Mouse (Mus musculus) spleen, postnatal 4 days (tissue): ENCODE results near the gene Arl6ip1.

Experiments
- DNase-seq, 2 experiments: peaks; one replicate each; pipeline ENCODE4 v3.0.0; 2022; ENCODE audit warnings: low spot score in 2 of 2

The Arl6ip1 gene

DNA sequence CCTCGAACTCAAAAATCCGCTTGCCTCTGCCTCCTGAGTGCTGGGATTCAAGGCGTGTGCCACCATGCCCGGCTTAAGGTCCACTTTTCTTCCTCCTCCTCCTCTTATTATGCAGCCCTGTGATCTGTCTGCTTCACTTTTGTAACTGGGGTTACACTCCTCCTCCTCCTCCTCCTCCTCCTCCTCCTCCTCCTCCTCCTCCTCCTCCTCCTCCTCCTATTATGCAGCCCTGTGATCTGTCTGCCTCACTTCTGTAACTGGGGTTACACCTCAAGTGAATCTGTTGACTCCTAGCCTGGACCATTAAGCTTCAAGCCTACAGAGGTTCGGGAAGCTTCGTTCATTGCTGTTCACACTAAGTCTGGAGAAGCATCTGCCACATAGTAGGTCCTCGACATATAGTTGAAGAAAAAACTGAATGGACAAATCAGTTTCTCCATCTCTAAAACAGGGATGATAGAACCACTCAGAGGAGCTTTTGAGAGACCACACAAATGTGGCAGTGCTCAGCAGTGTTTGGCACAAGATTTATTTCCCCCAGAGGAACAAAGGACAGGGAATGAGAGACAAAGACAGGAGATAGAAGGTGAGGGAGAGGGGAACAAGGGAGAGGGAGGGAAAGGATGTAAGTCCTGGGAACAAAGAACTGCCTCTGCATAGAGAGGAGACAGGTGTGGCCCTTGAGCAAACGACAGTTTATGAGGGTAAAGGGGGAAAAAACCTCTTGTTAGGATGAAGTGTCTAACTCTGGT lies 12.5 kb downstream of the Arl6ip1 start:
- DNase-seq = no peak

DNA sequence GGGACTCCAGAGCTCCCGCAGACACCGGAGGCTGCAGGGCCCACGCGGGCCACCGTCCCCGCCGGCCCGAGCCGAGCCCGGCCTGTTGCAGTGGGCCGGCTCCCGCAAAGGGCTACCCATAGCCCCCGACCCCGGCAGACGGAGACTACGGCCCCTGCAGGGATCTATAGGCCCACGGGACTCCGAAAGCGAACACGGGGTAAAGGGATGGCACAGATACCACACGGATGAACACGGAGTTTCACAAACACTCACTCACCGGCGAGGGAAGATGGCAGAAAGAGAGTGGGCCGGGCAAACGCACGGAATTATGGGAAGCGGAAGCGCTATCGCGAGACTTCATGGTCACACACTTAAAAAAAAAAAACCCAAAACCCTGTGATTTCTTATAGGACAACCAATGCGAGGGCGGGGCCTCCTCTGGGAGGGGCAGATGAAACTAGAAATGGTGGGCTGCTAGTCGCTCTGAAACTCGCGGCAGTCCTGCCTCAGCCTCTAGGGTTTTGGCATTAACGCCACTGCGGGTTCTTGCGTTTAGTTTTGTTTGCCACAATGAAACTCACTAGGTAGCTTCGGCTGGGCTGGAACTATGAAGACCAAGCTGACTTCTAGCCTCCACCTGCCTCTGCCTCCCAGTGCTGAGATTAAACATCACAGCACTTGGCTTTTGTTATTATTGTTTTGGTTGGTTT lies 13.4 kb downstream of the Arl6ip1 start, which contains the start of gene Rps15a:
Gene Rps15a, minus strand, starts transcription at position 312 of the 692 bp plus-strand sequence.
- DNase-seq = peak; percentile 94 to 96

DNA sequence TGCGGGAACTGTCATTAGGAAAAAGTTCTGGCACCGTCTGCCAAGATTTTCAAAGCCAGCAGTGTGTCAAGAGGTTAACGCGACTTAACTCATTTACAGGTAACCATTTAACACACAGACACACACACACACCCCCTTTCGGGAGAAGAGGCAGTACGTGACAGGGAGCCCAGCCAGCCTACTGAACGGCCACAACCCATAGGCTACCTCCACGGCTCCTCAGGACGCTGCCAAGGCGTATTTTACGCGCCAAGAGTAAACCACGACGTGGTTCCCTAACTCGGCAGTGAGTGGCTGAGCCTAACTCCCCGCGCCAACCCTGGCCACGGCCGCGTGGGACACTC lies 14.0 kb downstream of the Arl6ip1 start:
- DNase-seq = no peak

DNA sequence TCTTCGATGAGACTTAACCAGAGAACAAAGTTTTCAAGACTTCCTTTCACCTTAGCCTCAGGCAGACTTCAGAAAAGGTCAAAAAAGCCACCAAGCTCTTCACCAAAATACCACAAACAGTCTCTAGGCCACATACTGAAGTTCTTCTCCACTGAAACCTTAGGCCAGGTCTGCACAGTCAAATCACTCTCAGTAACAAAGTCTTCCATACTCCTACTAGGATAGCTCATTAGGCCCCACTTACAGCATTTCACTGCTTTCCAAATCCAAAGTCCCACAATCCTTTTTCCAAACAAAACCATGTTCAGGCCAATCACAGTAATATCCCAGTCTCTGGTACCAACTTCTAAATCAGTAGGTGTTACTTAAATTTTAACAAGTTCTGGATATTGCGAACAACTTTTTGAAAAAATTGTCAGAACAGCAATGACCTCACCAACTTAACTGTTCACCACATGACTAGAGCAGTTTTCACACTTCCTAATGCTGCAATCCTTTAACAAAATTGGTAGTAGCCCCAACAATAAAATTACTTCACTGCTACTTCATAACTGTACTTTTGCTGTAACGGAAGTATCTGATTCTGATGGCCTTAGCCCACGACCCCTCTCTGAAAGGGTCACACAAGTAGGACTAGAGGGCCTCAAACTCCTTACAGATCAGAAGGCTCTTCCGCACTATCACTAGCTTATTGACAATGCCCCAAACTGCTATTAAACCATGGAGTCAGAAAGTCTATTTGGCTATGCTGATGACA lies 15.7 kb downstream of the Arl6ip1 start:
- no peak for DNase-seq

DNA sequence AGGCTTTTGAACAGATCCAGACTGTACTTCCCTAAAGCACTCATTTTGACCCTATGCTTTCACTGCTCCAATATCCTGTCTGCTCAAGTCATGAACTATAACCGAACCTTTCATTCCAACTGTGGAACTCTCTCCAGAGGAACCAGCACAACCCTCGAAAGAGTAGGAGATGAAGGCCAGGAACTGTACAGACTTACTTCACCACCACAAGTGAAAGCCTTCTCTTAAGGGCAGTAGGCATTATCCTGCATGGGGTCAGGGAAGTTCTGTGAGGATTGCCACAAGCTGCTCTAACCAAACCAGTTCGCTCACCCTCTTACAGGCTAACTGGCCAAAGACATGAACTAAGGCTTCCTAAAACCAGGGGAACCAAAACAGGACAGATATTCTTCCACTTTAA lies 18.3 kb downstream of the Arl6ip1 start:
- DNase-seq = no peak

DNA sequence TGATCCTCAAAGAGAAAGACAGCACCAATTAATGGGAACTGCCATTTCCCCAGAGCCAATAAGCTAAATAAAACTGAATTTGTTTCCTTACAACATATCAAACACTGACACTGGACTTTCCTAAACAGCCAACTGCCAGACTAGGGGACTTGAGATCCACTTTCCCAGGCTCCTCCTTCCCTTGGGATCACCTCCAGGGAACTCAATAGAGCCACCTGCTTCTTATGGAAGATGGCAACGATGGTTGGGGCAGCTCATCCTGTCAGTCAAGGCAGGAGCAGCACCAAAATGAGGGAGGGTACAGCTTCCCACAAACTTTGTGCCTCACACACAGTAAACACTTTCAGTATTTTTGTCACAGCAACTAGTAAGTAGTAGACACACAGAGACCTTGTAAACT lies 21.8 kb downstream of the Arl6ip1 start:
- no peak for DNase-seq

DNA sequence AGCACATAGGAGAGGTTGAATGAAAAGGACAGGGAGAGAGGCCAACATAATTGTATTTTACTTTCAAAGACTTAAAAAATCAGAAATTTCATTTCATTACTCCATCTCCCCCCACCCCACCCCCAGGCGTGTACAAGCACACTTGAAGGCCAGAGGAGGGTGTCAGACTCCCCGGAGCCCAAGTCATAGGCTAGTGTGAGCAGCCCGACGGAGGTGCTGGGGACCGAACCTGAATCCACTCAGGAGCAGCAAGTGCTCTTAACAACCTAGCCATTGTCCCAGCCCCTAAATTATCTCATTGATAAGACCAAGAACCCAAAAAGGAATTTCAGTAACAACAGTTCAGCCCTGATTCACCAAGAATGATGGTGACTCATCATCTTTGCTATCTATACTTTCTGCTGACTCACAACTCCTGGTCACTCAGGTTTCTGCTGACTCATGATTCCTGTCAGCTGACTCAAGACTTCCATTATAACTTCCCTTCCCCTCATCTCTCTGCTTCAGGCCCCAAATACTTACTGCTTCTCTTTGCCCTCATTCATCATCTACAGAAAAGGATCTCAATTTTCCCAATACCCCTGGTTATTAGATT lies 24.9 kb downstream of the Arl6ip1 start:
- DNase-seq = peak in 1 of 2 experiments; percentile 30

DNA sequence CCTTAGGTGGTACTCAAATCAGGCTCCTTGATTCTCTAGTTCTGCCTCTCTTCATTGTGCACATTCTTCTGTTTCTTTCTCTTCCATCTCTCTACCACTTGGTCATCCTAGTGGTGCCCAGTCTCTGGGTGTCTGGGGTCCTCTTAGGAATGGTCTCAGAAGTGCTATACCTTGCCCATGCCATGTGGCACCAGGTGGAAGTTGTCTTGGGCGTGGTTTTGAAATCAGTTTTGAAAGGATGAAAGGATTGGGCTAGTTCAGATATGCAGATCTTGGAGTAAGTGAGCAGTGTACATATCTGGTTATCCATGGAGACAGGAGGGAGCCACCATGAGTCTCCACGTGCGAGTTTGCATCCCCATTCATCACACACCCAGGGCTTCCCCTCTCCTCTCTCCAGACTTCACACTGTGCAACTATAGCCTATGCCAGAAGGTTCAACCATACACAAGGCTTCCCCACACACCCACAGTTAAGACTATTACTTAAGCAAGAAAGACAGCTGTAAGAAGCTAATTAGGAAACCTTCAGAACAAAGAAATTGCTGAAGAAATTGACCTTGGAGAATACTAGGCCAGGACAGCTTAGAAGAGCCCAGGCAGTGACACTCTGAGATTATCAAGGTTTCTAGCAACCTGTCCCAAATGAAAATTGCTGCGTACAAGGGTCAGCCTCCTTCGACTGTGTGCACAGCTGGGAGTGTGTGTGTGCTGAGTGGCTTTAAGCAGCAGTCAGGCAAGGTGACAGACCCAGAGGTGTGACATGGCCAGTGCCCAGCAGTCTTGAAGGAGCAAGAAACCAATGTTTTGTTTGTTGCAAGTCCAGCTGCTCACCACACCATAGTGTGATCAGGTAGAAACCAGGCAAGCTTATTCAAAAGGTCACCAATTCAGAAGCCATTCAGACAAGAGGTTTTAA lies 25.7 kb downstream of the Arl6ip1 start:
- DNase-seq = no peak

DNA sequence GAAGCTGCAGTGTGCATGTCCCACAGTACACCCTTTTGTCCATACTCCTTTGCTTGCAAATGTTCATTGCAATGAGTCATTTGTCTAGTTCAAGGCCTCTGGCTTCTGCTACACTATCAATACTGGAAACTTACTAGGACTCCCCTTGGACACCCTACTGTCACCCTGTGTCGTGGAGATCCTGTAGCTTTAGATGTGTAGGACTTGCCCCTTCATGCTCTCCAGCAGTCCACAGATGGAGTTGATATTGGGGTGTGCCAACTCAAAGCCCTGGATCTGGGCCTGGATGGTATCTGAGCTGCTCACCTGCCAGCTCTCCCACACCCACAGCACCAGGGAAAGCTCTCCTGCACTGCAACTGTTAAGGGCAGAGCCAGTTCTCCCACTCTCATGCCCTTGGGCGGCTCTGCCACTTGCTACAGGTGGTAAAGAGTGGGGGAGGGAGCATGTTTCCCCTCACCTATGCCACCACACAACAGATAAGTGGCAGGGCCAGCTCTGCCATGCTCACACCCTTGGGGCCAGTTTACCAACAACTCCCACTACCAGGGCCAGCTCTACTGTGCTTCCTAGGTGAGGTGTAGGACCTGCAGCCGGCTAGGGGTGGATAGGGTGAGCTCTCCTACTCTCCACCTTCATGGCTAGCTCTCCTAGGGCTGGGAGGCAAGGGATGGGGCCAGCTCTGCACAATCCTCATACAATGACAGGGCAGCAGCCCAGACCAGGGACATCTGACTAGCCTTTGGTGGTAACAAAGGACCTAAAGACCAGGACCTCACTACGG lies 26.6 kb downstream of the Arl6ip1 start:
- peak in 1 of 2 experiments; percentile 18 for DNase-seq

DNA sequence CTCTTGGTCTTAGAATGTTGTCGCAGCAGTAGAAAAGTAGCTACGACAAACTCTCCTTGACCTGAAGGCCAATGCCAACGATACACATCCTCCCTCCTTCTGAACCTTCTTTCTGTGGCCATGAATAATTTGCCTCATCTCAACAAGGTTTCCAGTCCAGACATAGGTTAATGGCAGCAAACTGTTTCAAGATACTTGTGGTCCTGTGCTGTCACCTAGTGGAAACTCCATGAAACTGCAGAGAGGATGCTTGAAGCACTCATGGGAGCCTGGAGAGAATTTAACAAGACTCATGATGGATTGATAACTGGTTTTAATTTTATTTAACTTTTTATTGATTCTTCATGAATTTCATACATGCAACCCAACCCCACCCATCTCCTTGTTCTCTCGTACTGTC lies 27.2 kb downstream of the Arl6ip1 start:
- peak in 1 of 2 experiments; percentile 26 for DNase-seq

DNA sequence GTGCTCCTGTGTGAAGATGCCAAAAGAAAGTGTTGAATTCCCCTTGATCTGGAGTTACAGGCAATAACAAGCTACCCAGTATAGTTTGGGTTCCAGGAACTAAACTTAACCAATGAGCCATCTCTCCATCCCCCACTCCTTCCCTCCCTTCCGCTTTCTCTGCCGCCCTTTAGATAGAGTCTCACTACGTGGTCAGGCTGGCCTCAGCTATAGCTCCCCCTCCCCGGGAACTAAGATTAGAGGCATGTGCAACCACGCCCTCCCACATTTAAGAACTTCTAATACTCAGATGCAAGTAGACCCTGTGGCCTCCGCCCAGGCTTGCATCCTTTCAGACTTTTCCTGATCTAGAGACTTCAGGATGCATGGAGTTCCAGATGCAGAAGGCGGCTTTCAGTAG lies 31.8 kb downstream of the Arl6ip1 start:
- DNase-seq = no peak

DNA sequence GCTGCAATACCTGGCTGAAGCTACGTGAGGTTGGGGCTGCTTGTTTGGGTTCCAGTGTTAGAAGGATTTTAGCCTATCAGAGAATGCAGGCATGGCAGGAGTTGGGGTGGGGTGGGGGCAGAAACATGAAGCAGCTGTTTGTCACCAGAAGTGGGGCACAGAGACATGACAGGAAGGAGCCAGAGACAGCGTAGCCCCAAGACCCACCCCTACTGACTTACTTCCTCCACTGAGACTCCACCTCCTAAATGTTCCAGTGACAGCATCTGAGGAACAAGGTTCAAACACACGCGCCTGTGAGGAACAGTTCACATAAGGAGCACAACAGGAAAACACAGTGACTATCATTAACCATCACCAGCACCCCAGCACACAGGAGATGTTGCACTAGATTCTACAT lies 49.5 kb downstream of the Arl6ip1 start:
- no peak for DNase-seq

DNA sequence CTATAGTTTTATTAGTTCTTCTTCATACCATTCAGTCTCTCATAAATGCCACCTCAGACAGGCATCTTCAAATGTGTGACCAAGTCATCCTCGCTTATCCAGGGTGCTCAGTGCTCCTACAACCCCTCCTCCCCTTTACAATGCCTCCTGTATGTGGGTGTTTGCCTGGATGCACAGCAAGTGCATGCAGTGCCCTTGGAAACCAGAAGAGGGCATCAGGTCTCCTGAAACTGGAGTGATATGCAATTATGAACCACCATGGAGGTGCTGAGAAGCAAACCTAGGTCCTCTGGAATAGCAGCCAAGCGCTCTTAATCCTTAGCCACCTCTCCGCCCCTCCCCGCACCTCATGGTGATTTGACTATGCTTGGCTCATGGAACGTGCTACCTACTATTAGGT lies 50.4 kb downstream of the Arl6ip1 start:
- DNase-seq = no peak
